Mouse (Mus musculus) kidney, embryonic 16.5 days (tissue): Measurements from ENCODE around the gene Gas8. TPM values are rescaled to one million over a fixed set of nuclear protein-coding genes. Genes with fewer than 3 reads are reported as not detected.
"Not testable (repeated sequence)": the region's sequence is repeated elsewhere in the genome, so short reads cannot be mapped to it uniquely, and the experiment has no call there.

Experiments
- ATAC-seq: fragments of 200-750 bp; cut with Nextera tagmentation; 2 replicates; pipeline ENCODE4 v1.8.0; 2017; ENCODE audit warnings: moderate TSS enrichment; ENCODE audit not compliant: low FRiP score, low TSS enrichment
- H3K27ac ChIP-seq: fragments of 300-500 bp; sonication (generic); 2 replicates; pipeline ENCODE4 v1.5.1; 2014; ENCODE audit warnings: low read length
- H3K27me3 ChIP-seq: fragments of 300-500 bp; sonication (generic); 2 replicates; pipeline ENCODE4 v1.6.1; 2014; ENCODE audit warnings: low read length, control low read depth, mixed read lengths; ENCODE audit not compliant: insufficient read depth
- H3K36me3 ChIP-seq: fragments of 300-500 bp; sonication (generic); 2 replicates; pipeline ENCODE4 v1.6.1; 2014; ENCODE audit warnings: low read length, control low read depth, mixed read lengths; ENCODE audit not compliant: insufficient read depth
- H3K4me1 ChIP-seq: fragments of 300-500 bp; sonication (generic); 2 replicates; pipeline ENCODE4 v1.6.1; 2014; ENCODE audit warnings: low read length, control low read depth, mixed read lengths; ENCODE audit not compliant: insufficient read depth
- H3K4me2 ChIP-seq: fragments of 300-500 bp; sonication (generic); replicated peaks from 2 replicates; pipeline ENCODE4 v1.6.1; 2014; ENCODE audit warnings: low read depth, low read length
- H3K4me3 ChIP-seq: fragments of 300-500 bp; sonication (generic); 2 replicates; pipeline ENCODE4 v1.5.1; 2014; ENCODE audit warnings: mild to moderate bottlenecking, low read length
- H3K9ac ChIP-seq: fragments of 300-500 bp; sonication (generic); replicated peaks from 2 replicates; pipeline ENCODE4 v1.6.1; 2014; ENCODE audit warnings: low read length
- H3K9me3 ChIP-seq: fragments of 300-500 bp; sonication (generic); 2 replicates; pipeline ENCODE4 v1.6.1; 2016; ENCODE audit warnings: low read length, control low read depth
- WGBS: fragments of 180-500 bp; shearing (Covaris S2); extraction: QIAGEN DNeasy Blood & Tissue Kit; methylation state at CpG from one replicate; pipeline ENCODE4 v1.1.7; 2014; 5-methylcytosine and 5-hydroxymethylcytosine counted together
- polyA plus RNA-seq: library from polyadenylated mRNA; unstranded; fragments of >200 nt; fragmentation: Nextera tagmentation; extraction: Ambion mirVana; gene quantifications from 2 replicates; pipeline ENCODE4 v1.2.1, GENCODE M21; 2015

The Gas8 gene
- polyA plus RNA-seq, 1 experiment from 2014 or later: 38.5 TPM

DNA sequence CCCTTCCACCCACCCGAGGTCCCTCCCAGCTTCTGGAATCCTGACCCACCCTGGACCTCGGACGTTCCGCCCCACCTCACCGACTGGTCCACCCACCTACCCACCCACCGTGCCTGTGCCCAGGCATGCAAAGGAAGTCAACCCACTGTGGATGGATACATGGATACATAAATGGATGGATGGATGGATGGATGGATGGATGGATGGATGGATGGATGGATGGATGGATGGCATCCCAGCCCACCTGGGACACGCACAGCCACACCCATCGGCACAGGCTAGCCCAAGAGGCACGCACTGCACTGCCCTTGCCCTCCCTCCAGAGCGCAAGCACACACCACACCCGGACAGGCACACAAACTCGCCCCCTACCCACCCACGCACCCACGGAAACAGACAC lies 19.0 kb downstream of the Gas8 start:
- not testable (repeated sequence) for H3K27ac ChIP-seq, H3K4me1 ChIP-seq, ATAC-seq, H3K9ac ChIP-seq, H3K27me3 ChIP-seq, H3K4me3 ChIP-seq, H3K4me2 ChIP-seq, H3K9me3 ChIP-seq
- H3K36me3 ChIP-seq: peaks cover 29% of the 10 kb centered on the region
- 63% methylated on average over 5 of the region's 14 CpGs for WGBS

DNA sequence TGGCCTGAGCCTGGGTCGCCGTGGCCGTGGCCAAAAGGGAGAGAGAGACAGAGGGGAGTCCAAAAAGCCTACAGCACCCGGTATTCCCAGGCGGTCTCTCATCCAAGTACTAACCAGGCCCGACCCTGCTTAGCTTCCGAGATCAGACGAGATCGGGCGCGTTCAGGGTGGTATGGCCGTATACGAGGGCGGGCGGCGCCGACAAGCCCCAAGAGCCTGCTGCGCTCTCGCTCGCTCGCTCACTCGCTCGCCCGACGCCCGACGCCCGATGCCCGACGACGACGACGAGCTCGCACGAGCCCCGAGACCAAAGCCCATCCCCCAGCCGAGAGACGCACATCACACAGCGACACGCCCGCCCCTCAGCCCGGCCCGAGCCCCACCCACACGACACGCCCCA lies 45.6 kb downstream of the Gas8 start:
- not testable (repeated sequence) for ATAC-seq, H3K27ac ChIP-seq, H3K4me3 ChIP-seq, H3K4me2 ChIP-seq, H3K36me3 ChIP-seq, H3K4me1 ChIP-seq, H3K27me3 ChIP-seq, H3K9me3 ChIP-seq, H3K9ac ChIP-seq
- WGBS: no CpG with 5 or more reads among the region's 45 CpGs

DNA sequence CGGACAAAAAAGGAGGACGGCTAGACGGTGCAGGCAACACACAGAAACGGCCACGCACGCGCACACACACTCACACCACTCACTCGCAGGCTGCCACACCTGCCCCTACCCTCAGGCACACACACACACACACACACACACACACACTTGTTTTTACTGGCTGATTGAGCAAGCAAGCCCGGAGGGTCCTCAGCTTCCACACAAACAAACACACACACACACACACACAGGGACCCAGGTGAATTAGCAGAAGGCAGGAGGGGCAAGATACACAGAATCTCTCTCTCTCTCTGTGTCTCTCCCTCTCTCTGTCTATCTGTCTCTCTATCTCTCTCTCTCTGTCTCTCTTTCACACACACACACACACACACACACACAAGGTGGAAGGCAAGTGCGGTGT lies 56.8 kb downstream of the Gas8 start:
- not testable (repeated sequence) for H3K4me2 ChIP-seq, H3K4me1 ChIP-seq, H3K9me3 ChIP-seq, H3K36me3 ChIP-seq, H3K9ac ChIP-seq, H3K4me3 ChIP-seq, H3K27ac ChIP-seq, ATAC-seq, H3K27me3 ChIP-seq
- WGBS: 80% methylated on average over 1 of the region's 10 CpGs

Other genes starting within 250 kb of the Gas8 start
- 36.6 and 43.8 TPM in 2 replicates for gene Fanca, start 200.3 kb upstream of the Gas8 start, polyA plus RNA-seq
- gene Spire2, start 186.1 kb upstream of the Gas8 start, polyA plus RNA-seq: 4.9 and 5.4 TPM in 2 replicates
- 168 and 175 TPM in 2 replicates for gene Tcf25, start 145.1 kb upstream of the Gas8 start, polyA plus RNA-seq
- gene Mc1r, start 111.7 kb upstream of the Gas8 start, polyA plus RNA-seq: not detected in 2 replicates
- gene Tubb3, start 107.4 kb upstream of the Gas8 start, polyA plus RNA-seq: 4.8 and 11.2 TPM in 2 replicates
- gene Def8, start 95.3 kb upstream of the Gas8 start, polyA plus RNA-seq: 43.7 and 44.4 TPM in 2 replicates
- gene Afg3l1, start 40.9 kb upstream of the Gas8 start, polyA plus RNA-seq: 59.4 and 65.9 TPM in 2 replicates
- 4.1 and 4.3 TPM in 2 replicates for gene Dbndd1, start 3.4 kb upstream of the Gas8 start, polyA plus RNA-seq
- 7.9 TPM in 2 replicates for gene Rhou, start 135.1 kb downstream of the Gas8 start, polyA plus RNA-seq